Mouse (Mus musculus) thymus, postnatal 0 days (tissue): ENCODE data around the gene Map3k20. TPM values are rescaled to one million over a fixed set of nuclear protein-coding genes. Genes with fewer than 3 reads are reported as not detected.

Experiments
- DNase-seq: peaks from one replicate; pipeline ENCODE4 v3.0.0-alpha.2; 2015; ENCODE audit warnings: low spot score
- polyA plus RNA-seq: library from polyadenylated mRNA; unstranded; fragments of >200 nt; fragmentation: Nextera tagmentation; extraction: Ambion mirVana; gene quantifications from 2 replicates; pipeline ENCODE4 v1.2.1, GENCODE M21; 2015

The Map3k20 gene
- polyA plus RNA-seq, 1 experiment from 2014 or later = 9.4 TPM

GRCm38 (mm10) chr2:72278247-72278873 is 7.1 kb upstream of the Map3k20 start:
- DNase-seq = no peak

DNA sequence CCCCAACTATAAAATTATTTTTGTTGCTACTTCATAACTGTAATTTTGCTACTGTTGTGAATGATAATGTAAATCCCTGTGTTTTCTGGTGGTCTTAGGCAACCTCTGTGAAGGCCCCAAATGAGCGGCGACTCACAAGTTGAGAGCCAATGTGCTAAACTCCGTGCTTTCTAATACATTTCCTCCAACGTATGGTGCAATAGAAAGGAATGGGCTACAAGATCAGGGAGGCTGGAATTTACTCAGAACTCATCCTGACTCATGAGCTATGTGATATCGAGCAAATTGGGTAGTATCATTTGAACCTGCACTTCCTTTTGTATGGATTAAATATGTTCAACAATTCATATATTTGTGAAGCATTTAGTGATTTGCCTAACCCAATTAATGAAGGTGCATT is 4.9 kb upstream of the Map3k20 start:
- DNase-seq = no peak

- peak; percentile 71 for DNase-seq
These were observed 3.5 kb upstream of the Map3k20 start for GRCm38 (mm10) chr2:72281971-72282370.

GRCm38 (mm10) chr2:72282733-72283132 is 2.7 kb upstream of the Map3k20 start:
- peak; percentile 35 for DNase-seq

DNA sequence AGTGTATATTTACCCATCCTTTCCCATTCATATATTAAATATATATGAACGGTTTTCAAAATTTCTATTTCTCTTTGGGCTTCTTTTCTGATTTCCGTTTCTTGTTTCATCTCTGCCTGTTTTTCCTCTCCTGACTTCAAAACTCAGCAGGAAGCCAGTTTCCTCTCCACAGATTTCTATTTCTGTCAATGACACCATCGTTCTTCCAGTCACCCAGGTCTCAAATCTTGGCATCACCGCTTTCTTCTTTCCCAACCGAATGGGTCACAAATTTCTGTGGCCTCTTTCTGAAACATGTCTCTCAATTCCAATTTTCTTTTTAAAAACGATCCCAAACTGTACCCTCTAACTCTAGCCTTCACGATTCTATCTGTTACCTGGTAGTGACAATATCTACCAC is 748 bp upstream of the Map3k20 start:
- DNase-seq = no peak

- DNase-seq = no peak
These were observed 638 bp downstream of the Map3k20 start for GRCm38 (mm10) chr2:72285888-72286661.

- no peak for DNase-seq
These were observed 1.7 kb downstream of the Map3k20 start for GRCm38 (mm10) chr2:72287142-72287541.

GRCm38 (mm10) chr2:72288932-72289534 is 3.6 kb downstream of the Map3k20 start:
- DNase-seq = no peak

DNA sequence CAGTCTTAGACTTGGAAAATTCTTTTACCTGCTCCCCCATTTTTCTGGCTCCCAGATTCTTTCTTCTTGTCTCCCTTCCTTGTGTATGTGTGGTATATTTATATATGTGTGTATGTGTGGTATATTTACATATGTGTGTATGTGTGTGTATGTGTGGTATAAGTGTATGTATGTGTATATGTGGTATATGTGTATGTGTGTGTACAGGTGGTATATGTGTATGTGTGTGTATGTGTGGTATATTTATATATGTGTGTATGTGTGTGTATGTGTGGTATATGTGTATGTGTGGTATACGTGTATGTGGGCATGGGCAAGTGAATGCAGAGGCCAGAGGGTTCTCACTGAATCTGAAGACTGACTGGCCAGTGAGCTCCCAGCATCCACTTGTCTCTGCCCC is 5.7 kb downstream of the Map3k20 start:
- no peak for DNase-seq

GRCm38 (mm10) chr2:72292573-72292972 is 7.1 kb downstream of the Map3k20 start:
- DNase-seq = no peak

DNA sequence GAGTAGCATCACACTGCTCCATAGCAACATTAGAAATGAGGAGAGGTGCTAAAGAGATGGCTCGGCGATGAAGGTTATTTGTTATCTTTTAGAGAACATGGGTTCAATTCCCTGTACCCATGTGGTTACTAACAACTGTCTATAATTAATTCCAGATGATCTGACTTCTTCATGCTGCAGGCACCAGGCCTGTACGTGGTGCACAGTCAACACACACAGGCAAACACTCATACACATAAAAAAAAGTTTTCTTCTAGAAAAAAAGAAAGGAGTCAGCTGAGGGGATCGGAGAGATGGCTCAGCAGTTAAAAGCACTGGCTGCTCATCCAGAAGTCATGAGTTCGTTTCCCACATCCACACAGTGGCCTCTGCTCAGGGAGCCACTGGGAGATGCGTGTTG is 9.6 kb downstream of the Map3k20 start:
- DNase-seq = no peak

DNA sequence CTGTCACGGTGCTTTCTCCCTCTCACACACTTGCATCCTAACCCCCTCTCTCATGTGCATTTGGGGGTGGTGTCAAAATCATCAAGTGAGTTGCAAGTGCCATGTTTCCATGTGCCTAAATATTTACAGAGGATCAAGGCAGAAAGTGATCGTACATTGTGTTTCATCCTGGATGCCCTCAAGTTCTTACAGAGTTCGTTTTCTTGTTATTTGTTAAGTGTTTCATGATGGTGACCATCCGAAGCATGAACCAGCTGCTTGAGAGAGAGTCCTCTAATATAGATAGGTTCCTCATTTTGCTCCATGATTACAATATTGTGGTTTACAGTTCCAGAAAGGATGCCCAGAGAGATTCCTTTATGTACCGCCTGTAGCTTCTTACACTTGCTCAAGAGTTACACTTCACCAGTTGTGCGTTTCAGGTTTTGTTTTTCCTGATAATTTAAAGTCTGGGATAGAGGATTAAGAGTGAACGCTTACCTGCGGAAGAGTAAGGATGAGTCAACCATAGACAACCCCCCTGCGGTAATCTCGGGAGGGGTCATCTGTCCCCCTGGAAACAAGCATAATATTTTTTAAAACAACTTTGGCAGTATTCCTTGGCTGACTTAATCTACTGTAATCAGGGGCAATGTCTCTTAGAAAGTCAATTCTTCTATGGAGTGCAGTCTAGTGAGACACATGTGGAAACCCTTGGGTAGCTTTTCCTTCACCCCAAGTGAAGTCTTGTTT is 11.7 kb downstream of the Map3k20 start:
- DNase-seq = no peak

GRCm38 (mm10) chr2:72297716-72298082 is 12.3 kb downstream of the Map3k20 start:
- DNase-seq = no peak

- DNase-seq = peak; percentile 61
These were observed 13.0 kb downstream of the Map3k20 start for GRCm38 (mm10) chr2:72298406-72298805.

GRCm38 (mm10) chr2:72301194-72301916 is 15.9 kb downstream of the Map3k20 start:
- DNase-seq = no peak

DNA sequence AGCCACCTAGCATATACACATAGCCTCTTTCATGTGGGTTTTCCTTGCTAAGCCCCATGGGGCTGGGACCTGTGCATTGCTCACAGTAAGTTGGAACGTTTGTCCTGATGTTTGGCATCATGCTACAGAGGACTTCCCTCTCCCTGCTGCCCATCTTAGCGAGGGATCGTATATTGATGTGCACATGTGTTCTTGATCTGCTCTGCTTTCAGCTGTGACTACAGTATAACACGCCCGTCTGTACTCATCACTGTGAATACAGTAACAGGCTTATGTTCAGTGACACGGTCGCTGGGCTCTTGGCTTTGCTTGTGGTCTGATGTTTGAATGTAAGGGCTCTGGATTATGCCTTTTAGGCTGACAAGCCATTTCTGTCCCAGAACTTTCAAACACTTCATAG is 20.3 kb downstream of the Map3k20 start:
- DNase-seq = no peak

DNA sequence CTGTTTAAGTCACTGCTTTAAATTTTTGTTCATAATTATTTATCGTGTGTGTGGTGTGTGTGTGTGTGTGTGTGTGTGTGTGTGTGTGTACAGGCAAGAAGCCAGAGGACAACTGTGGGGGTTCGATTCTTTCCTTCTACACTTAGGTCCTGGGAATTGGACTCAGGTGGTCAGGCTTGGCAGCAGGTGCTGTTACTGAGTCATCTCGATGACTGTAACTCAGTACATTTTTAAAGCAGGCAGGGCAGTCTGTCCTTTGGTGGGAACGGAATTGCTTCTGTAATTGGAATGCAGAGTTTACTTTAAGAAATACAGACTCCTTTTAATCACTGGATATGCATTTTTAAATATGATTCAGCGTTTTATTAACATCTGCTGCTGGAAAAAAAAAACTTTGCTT is 22.9 kb downstream of the Map3k20 start:
- DNase-seq = no peak

- DNase-seq = no peak
These were observed 23.5 kb downstream of the Map3k20 start for GRCm38 (mm10) chr2:72308981-72309380.

DNA sequence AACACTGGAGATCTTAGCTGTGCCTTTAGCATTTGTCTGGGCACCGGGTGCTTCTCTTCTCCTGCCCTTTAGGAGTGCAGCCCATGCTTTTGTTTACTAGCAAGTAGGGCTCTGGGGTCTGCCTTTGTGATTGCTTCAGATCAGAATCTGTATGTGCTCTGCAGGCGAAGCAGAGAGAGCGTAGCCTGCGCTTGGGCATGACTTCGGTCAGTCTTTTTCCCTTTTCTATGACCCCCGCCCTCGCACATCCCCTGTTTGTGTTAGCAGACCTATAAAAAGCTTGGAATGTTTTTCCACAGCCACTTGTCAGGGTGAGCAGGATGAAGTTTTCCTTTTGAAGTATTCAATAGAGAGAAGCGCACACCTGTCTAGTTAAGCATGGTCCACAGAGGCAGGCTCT is 26.0 kb downstream of the Map3k20 start:
- DNase-seq = no peak

DNA sequence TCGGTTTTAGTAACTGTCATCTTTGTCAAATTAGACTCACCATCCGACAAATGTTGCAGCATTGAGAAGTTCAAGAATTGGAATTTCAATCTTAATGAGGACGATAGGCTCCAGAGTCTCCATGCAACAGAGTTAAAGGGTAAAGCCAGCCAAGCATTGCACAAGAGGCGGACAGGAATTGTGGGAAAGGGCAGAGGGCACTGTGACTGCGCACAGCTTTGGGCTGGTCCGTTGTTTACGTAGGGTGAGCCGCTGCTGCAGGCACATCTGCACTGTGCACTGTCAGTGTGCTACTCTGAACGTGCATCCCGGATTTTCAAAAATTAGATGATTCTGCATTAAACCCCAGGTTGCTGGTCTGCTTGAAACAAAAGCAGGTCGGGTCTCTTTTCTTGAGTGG is 27.9 kb downstream of the Map3k20 start:
- no peak for DNase-seq

DNA sequence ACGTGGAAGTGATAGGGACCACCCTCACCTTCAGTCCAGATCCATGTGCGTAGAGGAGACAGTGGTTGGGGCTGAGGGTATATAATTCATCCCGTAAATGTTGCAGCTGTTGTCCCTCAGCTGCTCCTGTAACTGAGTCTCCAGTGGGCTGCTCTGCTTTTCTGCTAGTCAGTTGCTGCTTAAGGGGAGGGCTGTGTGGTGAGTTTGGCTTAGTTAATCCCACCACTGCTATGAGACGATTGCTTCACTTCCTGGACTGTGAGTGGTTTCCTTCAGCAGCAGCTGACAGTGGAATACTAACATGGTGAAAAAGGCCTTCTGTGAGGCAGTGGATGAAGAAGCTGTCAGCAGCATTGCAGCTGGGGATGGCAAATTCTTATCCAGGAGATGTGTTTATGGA is 33.0 kb downstream of the Map3k20 start:
- DNase-seq = peak; percentile 33
